Mouse (Mus musculus): Measurements from ENCODE around the gene Ext2. TPM values are rescaled to one million over a fixed set of nuclear protein-coding genes. Genes with fewer than 3 reads are reported as not detected.

The Ext2 gene
- polyA plus RNA-seq, 1 experiment from 2014 or later: 111 TPM

- H3K4me2 ChIP-seq (ENCODE audit: low read length): no peak overlapping the region
- H3K27me3 ChIP-seq (ENCODE audit: insufficient read depth, low read length): peaks cover 31% of the 10 kb centered on the region; the same call in 1 of the 2 replicates
- H3K36me3 ChIP-seq (ENCODE audit: insufficient read depth, low read length): no peaks in the 10 kb centered on the region
- WGBS: 95% methylated on average over 4 of the region's 4 CpGs
- no peak overlapping the region for H3K9ac ChIP-seq (ENCODE audit: low read depth, low read length)
- H3K4me3 ChIP-seq (replicated peaks; ENCODE audit: low read depth, low read length): no peak overlapping the region
- DNase-seq (ENCODE audit: low spot score) (no peak), ATAC-seq (replicated peaks; ENCODE audit: low FRiP score, low read depth) (no peak)
- H3K27ac ChIP-seq: no peak overlapping the region
- H3K4me1 ChIP-seq (replicated peaks; ENCODE audit: insufficient read depth, low read length): no peaks in the 10 kb centered on the region
- no peaks in the 10 kb centered on the region for H3K9me3 ChIP-seq (replicated peaks; ENCODE audit: low read length)
- no peak for TF ChIP-seq CTCF (IDR thresholded peaks at IDR 0.05; ENCODE audit: low read depth)
Observed at GRCm38 (mm10) chr2:93634609-93635008, 187.8 kb downstream of the Ext2 start.

GRCm38 (mm10) chr2:93624665-93625408 is 197.5 kb downstream of the Ext2 start:
- 2% methylated on average over 13 of the region's 13 CpGs for WGBS
- Histone ChIP-seq H3K4me3 (replicated peaks; ENCODE audit: low read depth, low read length) (no peak overlapping the region), H3K4me2 (ENCODE audit: low read length) (no peak overlapping the region), H3K36me3 (ENCODE audit: insufficient read depth, low read length) (no peaks in the 10 kb centered on the region), H3K27me3 (ENCODE audit: insufficient read depth, low read length) (peaks cover 10% of the 10 kb centered on the region; the same call in 1 of the 2 replicates), H3K9ac (ENCODE audit: low read depth, low read length) (no peak overlapping the region), H3K9me3 (replicated peaks; ENCODE audit: low read length) (no peaks in the 10 kb centered on the region), H3K4me1 (replicated peaks; ENCODE audit: insufficient read depth, low read length) (no peaks in the 10 kb centered on the region; the same call in 1 of the 2 replicates), H3K27ac (no peak overlapping the region)
- peak; percentile 76 for DNase-seq (ENCODE audit: low spot score)
- peak; percentile 91 for ATAC-seq (replicated peaks; ENCODE audit: low FRiP score, low read depth)
- TF ChIP-seq CTCF (IDR thresholded peaks at IDR 0.05; ENCODE audit: low read depth): no peak

GRCm38 (mm10) chr2:93619208-93619849 is 203.0 kb downstream of the Ext2 start:
- H3K4me1 ChIP-seq (replicated peaks; ENCODE audit: insufficient read depth, low read length): no peaks in the 10 kb centered on the region
- H3K27ac ChIP-seq: no peak overlapping the region
- no peak overlapping the region for H3K4me2 ChIP-seq (ENCODE audit: low read length)
- ATAC-seq (replicated peaks; ENCODE audit: low FRiP score, low read depth) (no peak; the same call in 1 of the 2 replicates), DNase-seq (ENCODE audit: low spot score) (no peak)
- 33% methylated on average over 5 of the region's 5 CpGs for WGBS
- no peaks in the 10 kb centered on the region for H3K9me3 ChIP-seq (replicated peaks; ENCODE audit: low read length)
- H3K27me3 ChIP-seq (ENCODE audit: insufficient read depth, low read length): 0 out of 2 replicates have a peak, but pooled peaks cover 6% of the 10 kb centered on the region
- no peak for TF ChIP-seq CTCF (IDR thresholded peaks at IDR 0.05; ENCODE audit: low read depth)
- no peaks in the 10 kb centered on the region for H3K36me3 ChIP-seq (ENCODE audit: insufficient read depth, low read length)
- no peak overlapping the region for H3K9ac ChIP-seq (ENCODE audit: low read depth, low read length)
- no peak overlapping the region for H3K4me3 ChIP-seq (replicated peaks; ENCODE audit: low read depth, low read length)

GRCm38 (mm10) chr2:93618447-93619199 is 203.7 kb downstream of the Ext2 start:
- H3K4me2 ChIP-seq (ENCODE audit: low read length): no peak overlapping the region
- H3K9ac ChIP-seq (ENCODE audit: low read depth, low read length): no peak overlapping the region
- ATAC-seq (replicated peaks; ENCODE audit: low FRiP score, low read depth) (no peak), DNase-seq (ENCODE audit: low spot score) (no peak)
- no peaks in the 10 kb centered on the region for H3K36me3 ChIP-seq (ENCODE audit: insufficient read depth, low read length)
- H3K4me1 ChIP-seq (replicated peaks; ENCODE audit: insufficient read depth, low read length): no peaks in the 10 kb centered on the region
- TF ChIP-seq CTCF (IDR thresholded peaks at IDR 0.05; ENCODE audit: low read depth): no peak
- no peaks in the 10 kb centered on the region for H3K9me3 ChIP-seq (replicated peaks; ENCODE audit: low read length)
- H3K4me3 ChIP-seq (replicated peaks; ENCODE audit: low read depth, low read length): no peak overlapping the region
- 0 out of 2 replicates have a peak, but pooled peaks cover 6% of the 10 kb centered on the region for H3K27me3 ChIP-seq (ENCODE audit: insufficient read depth, low read length)
- WGBS: 46% methylated on average over 19 of the region's 19 CpGs
- H3K27ac ChIP-seq: no peak overlapping the region

GRCm38 (mm10) chr2:93615845-93616689 is 206.3 kb downstream of the Ext2 start:
- 30% methylated on average over 27 of the region's 27 CpGs for WGBS
- H3K9ac ChIP-seq (ENCODE audit: low read depth, low read length): no peak overlapping the region

More at GRCm38 (mm10) chr2:93615845-93616689, 206.3 kb downstream of the Ext2 start:
- Histone ChIP-seq H3K27ac (no peak overlapping the region), H3K9me3 (replicated peaks; ENCODE audit: low read length) (no peaks in the 10 kb centered on the region), H3K4me3 (replicated peaks; ENCODE audit: low read depth, low read length) (no peak overlapping the region), H3K36me3 (ENCODE audit: insufficient read depth, low read length) (no peaks in the 10 kb centered on the region), H3K27me3 (ENCODE audit: insufficient read depth, low read length) (0 out of 2 replicates have a peak, but pooled peaks cover 6% of the 10 kb centered on the region), H3K4me1 (replicated peaks; ENCODE audit: insufficient read depth, low read length) (no peaks in the 10 kb centered on the region), H3K4me2 (ENCODE audit: low read length) (no peak overlapping the region)
- no peak for ATAC-seq (replicated peaks; ENCODE audit: low FRiP score, low read depth)
- no peak for DNase-seq (ENCODE audit: low spot score)
- no peak for TF ChIP-seq CTCF (IDR thresholded peaks at IDR 0.05; ENCODE audit: low read depth)

Data from kidney, postnatal 0 days (tissue).